Mouse (Mus musculus) megakaryocyte-erythroid progenitor cell, adult 5 weeks (primary cell): ENCODE data around the gene Gm17584. TPM values are rescaled to one million over a fixed set of nuclear protein-coding genes. Genes with fewer than 3 reads are reported as not detected.

ENCODE experiments used
- polyA plus RNA-seq: library from polyadenylated mRNA; stranded (reverse); fragments of >175 nt; gene quantifications from 2 replicates; pipeline ENCODE4 v1.2.3, GENCODE M21; 2012

The Gm17584 gene
- not detected in 2 replicates for polyA plus RNA-seq

GRCm38 (mm10) chrX:124500263-124500662 is at the start of gene Gm17584:
Gene Gm17584, plus strand, starts transcription at chrX:124500563.

Other genes with a start within 250 kb of the Gm17584 start
- not detected in 2 replicates for gene Gm17469, start 129.3 kb downstream of the Gm17584 start, polyA plus RNA-seq